Mouse (Mus musculus) mesoderm, embryonic 11.5 days (tissue): ENCODE measurements around the gene Prl2c5.
"Not testable (repeated sequence)": the region's sequence is repeated elsewhere in the genome, so short reads cannot be mapped to it uniquely, and the experiment has no call there.

Experiments used
- DNase-seq: peaks from one replicate; pipeline ENCODE4 v3.0.0-alpha.2; 2012; ENCODE audit warnings: low read depth, low spot score

The Prl2c5 gene

GRCm38 (mm10) chr13:13182415-13182814, at the start of gene Prl2c5:
Gene Prl2c5, plus strand, starts transcription at chr13:13182715.
- not testable (repeated sequence) for DNase-seq

- DNase-seq, result not testable (repeated sequence)
These were observed 19.6 kb upstream of the Prl2c5 start for GRCm38 (mm10) chr13:13162777-13163485.

DNA sequence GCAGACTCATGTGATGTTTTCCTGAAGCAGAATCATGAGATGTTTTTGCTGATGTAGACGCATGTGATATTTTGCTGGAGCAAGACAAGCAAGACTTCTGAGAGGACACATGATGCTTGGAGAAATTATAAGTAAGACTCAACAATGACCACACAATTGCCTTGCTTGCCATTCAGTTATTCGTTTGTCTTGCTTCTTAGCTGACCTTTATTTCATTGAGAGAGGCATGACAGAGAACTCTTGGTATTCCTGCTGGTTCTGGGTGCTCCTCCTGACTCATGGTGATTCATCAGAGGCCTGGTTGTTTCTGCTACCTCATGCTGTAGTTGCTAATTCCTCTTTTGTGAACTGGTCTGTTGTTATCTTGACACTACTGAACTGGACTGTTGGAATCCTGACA, 13.9 kb upstream of the Prl2c5 start:
- not testable (repeated sequence) for DNase-seq

DNA sequence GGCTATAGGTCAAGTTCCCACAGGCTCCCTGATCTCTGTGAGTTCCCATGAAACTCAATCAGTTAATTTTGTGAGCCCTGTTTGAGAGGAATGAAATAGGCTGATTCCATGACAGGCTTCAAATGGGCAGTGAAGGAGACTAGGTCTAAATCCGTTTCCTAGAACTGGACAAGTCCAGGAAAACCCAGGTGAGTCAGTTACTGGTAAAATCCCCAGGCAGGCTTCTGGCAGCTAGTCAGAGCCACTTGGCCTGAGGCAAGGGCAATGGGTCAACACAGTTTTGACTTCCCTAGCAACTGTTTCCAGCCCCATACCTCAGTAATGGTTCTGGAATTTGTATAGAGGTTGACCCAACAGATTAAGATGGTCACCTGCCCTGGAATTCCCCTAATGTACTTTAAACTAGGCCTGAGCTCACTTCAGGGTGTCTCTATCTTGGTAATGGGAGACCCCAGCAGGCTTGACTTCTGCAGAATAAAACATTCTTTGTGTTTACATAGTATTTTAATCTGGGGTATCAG, 8.8 kb upstream of the Prl2c5 start:
- DNase-seq, result not testable (repeated sequence)

DNA sequence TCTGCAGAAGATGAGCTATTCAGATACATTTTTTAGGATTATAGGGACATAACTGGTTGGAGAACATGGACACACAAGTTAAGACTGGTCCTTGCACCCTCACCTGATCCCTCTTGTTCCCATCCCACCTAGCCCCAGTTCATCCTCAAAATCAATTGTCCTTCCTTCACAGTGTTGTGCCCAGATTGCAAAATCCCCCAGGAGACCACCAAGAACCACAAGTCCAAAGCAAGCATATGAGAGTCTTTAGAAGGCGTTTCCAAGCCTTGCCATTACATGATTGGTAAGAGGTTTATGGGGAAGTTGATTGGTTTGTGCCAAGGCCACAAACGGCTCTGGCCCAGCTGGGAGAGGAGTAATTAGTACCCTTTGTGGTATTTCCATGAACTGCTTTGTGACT, 6.8 kb upstream of the Prl2c5 start:
- not testable (repeated sequence) for DNase-seq

- not testable (repeated sequence) for DNase-seq
These were observed 28.7 kb downstream of the Prl2c5 start for GRCm38 (mm10) chr13:13211168-13211567.

DNA sequence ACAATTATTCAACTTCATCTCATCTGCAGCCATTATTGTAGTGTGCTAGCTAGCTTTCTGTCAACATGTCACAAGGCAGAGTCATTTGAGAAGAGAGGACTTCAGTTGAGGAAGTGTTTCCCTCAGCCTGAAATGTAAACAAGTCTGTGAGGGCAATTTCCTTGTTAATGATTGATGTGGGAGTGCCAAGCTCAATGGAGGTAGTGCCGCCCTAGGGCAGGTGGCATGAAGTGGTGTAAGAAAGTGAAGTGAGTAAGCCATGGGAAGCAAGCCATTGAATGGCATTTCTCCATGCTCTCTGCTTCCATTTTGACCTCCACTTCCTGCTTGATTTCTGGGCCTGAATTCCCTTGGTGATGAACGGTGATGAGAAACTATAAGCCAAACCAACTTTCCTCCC, 33.8 kb downstream of the Prl2c5 start:
- DNase-seq, result not testable (repeated sequence)

GRCm38 (mm10) chr13:13220231-13220630, 37.7 kb downstream of the Prl2c5 start:
- DNase-seq, result not testable (repeated sequence)

- DNase-seq, result peak; percentile 11
These were observed 54.9 kb downstream of the Prl2c5 start for GRCm38 (mm10) chr13:13237456-13237855.
